Mouse (Mus musculus) bone marrow macrophage, adult 2 months (primary cell): ENCODE results near the gene Zfp53.

Source experiments
- CTCF ChIP-seq: IDR thresholded peaks from 2 replicates; pipeline ENCODE4 v1.5.1; 2012; ENCODE audit warnings: low read depth, mild to moderate bottlenecking, low read length, moderate library complexity
- POLR2A ChIP-seq: IDR thresholded peaks from 2 replicates; pipeline ENCODE4 v1.6.1; 2012; ENCODE audit warnings: mild to moderate bottlenecking, low read depth, low read length, borderline replicate concordance

GRCm38 (mm10) chr17:21473362-21474190 is 15.2 kb upstream of the Zfp53 start:
- TF ChIP-seq CTCF (no peak), POLR2A (no peak)
